Mouse (Mus musculus): Measurements from ENCODE around the gene Dhx34.

DNA sequence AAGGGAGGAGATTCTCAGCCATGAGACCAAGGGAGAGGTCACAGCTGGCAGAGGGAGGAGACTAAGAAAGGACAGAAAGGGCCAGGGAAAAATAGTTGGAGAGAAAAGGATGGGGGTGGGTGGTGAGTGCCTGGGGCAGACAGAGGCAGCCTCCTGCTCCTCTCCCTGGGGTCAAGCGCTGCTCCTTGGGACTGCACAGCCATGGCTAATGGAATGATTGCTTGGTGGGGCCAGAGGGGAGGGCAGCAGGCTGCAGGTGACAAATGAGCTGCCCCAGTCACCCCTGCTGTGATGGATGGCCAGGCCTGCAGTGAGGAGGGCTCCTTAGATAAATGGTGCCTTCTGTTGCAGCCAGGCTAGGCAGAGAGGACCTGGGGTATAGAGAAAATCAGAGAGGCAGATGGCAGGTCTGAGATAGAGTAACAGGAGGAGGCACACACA lies 49.7 kb downstream of the Dhx34 start:
- TF ChIP-seq CTCF (IDR thresholded peaks at IDR 0.05; ENCODE audit: low read depth) (no peak), EP300 (IDR thresholded peaks at IDR 0.05; ENCODE audit: low read depth) (no peak)
